Mouse (Mus musculus) liver, embryonic 13.5 days (tissue): ENCODE measurements around the gene Thbd. TPM values are rescaled to one million over a fixed set of nuclear protein-coding genes. Genes with fewer than 3 reads are reported as not detected.
A peak's percentile ranks its signal among the peaks of the same experiment; 100 is the strongest.

ENCODE experiments used
- ATAC-seq: fragments of 200-750 bp; cut with Nextera tagmentation; 2 replicates; pipeline ENCODE4 v1.8.0; 2017; ENCODE audit warnings: low read depth, mild to moderate bottlenecking, moderate number of reproducible peaks, moderate library complexity
- DNase-seq: peaks from one replicate; pipeline ENCODE4 v3.0.0; 2022
- H3K27ac ChIP-seq: fragments of 300-500 bp; sonication (generic); 2 replicates; pipeline ENCODE4 v1.5.1; 2015; ENCODE audit warnings: moderate library complexity, mild to moderate bottlenecking, inconsistent platforms
- H3K27me3 ChIP-seq: fragments of 300-500 bp; sonication (generic); 2 replicates; pipeline ENCODE4 v1.6.1; 2015; ENCODE audit warnings: mild to moderate bottlenecking, inconsistent platforms
- H3K36me3 ChIP-seq: fragments of 300-500 bp; sonication (generic); 2 replicates; pipeline ENCODE4 v1.6.1; 2015; ENCODE audit warnings: mild to moderate bottlenecking, inconsistent platforms
- H3K4me1 ChIP-seq: fragments of 300-500 bp; sonication (generic); replicated peaks from 2 replicates; pipeline ENCODE4 v1.6.1; 2015; ENCODE audit warnings: inconsistent platforms
- H3K4me2 ChIP-seq: fragments of 300-500 bp; sonication (generic); 2 replicates; pipeline ENCODE4 v1.6.1; 2015; ENCODE audit warnings: inconsistent platforms, mild to moderate bottlenecking, moderate library complexity
- H3K4me3 ChIP-seq: fragments of 300-500 bp; sonication (generic); replicated peaks from 2 replicates; pipeline ENCODE4 v1.5.1; 2015; ENCODE audit warnings: mild to moderate bottlenecking, inconsistent platforms
- H3K9ac ChIP-seq: fragments of 300-500 bp; sonication (generic); 2 replicates; pipeline ENCODE4 v1.6.1; 2015; ENCODE audit warnings: mild to moderate bottlenecking, inconsistent platforms
- H3K9me3 ChIP-seq: fragments of 300-500 bp; sonication (generic); replicated peaks from 2 replicates; pipeline ENCODE4 v1.6.1; 2016; ENCODE audit warnings: inconsistent platforms
- WGBS: fragments of 180-500 bp; shearing (Covaris S2); methylation state at CpG from one replicate; pipeline ENCODE4 v1.1.7; 2015; ENCODE audit not compliant: insufficient replicate concordance; 5-methylcytosine and 5-hydroxymethylcytosine counted together
- polyA plus RNA-seq: library from polyadenylated mRNA; unstranded; fragments of >200 nt; fragmentation: Nextera tagmentation; extraction: Ambion mirVana; gene quantifications from 2 replicates; pipeline ENCODE4 v1.2.1, GENCODE M21; 2015

Thbd gene
- polyA plus RNA-seq, 1 experiment from 2014 or later = 1.3 TPM

- DNase-seq = no peak
- 0 out of 2 replicates have a peak, but pooled peaks cover 3% of the 10 kb centered on the region for H3K4me1 ChIP-seq
- no peak overlapping the region for H3K4me2 ChIP-seq
- H3K36me3 ChIP-seq = no peaks in the 10 kb centered on the region
- H3K4me3 ChIP-seq = no peak overlapping the region
- no peaks in the 10 kb centered on the region for H3K9me3 ChIP-seq
- H3K27ac ChIP-seq = no peak overlapping the region
- WGBS = 72% methylated on average over 1 of the region's 1 CpGs
- no peak overlapping the region for H3K9ac ChIP-seq
- peaks cover 36% of the 10 kb centered on the region for H3K27me3 ChIP-seq
- ATAC-seq = no peak
Observed at GRCm38 (mm10) chr2:148397784-148398100, 10.2 kb downstream of the Thbd start.

DNA sequence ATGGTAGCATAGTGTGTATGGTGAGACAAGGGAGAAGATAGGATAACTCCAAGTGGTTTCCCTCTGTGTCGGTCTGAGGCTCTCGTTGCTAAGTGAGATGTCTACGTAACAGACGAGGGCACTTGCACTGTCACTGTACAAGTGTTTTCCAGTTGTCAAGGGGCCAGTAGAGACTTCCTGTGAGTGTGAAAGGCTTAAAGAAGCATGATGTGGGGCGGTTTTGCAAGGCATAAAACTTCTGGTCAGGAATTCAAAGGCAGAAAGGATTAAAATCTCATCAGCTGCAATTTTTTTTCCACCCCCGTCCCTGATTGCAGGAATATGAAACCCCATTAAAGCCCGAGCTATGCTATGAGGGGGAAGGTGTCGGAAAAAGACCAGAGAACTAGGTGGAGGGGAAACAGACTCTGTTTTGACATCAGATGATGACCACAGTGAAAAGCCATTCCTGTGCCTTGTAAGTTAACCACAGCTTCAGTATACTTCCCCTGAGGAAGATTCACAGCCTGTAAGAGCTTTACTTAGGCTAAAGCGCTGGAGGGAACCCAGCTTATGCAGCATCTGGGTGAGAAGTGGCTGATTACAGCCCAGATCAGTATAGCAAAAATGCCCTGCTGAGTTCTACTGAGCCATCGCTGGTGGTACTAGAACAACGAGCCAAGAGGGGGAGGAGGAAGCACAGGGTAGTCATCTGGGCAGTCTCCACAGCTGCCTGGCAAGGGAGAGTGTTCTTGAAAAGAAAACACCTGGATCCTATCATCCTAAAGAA, 10.8 kb downstream of the Thbd start:
- H3K4me2 ChIP-seq = no peak overlapping the region

GRCm38 (mm10) chr2:148396209-148396608, 11.8 kb downstream of the Thbd start:
- DNase-seq (no peak), ATAC-seq (no peak)
- Histone ChIP-seq H3K4me1 (0 out of 2 replicates have a peak, but pooled peaks cover 3% of the 10 kb centered on the region), H3K9ac (no peak overlapping the region), H3K27me3 (peaks cover 36% of the 10 kb centered on the region), H3K9me3 (no peaks in the 10 kb centered on the region), H3K36me3 (no peaks in the 10 kb centered on the region), H3K27ac (no peak overlapping the region), H3K4me3 (no peak overlapping the region), H3K4me2 (no peak overlapping the region)
- WGBS = 57% methylated on average over 10 of the region's 10 CpGs

More for the DNA sequence above, 10.8 kb downstream of the Thbd start:
- ATAC-seq (no peak), DNase-seq (no peak)
- peaks cover 36% of the 10 kb centered on the region for H3K27me3 ChIP-seq
- 20% methylated on average over 11 of the region's 11 CpGs for WGBS
- H3K4me1 ChIP-seq = 0 out of 2 replicates have a peak, but pooled peaks cover 3% of the 10 kb centered on the region
- H3K9me3 ChIP-seq = no peaks in the 10 kb centered on the region
- no peak overlapping the region for H3K9ac ChIP-seq
- H3K4me3 ChIP-seq = no peak overlapping the region
- H3K36me3 ChIP-seq = no peaks in the 10 kb centered on the region
- H3K27ac ChIP-seq = no peak overlapping the region

DNA sequence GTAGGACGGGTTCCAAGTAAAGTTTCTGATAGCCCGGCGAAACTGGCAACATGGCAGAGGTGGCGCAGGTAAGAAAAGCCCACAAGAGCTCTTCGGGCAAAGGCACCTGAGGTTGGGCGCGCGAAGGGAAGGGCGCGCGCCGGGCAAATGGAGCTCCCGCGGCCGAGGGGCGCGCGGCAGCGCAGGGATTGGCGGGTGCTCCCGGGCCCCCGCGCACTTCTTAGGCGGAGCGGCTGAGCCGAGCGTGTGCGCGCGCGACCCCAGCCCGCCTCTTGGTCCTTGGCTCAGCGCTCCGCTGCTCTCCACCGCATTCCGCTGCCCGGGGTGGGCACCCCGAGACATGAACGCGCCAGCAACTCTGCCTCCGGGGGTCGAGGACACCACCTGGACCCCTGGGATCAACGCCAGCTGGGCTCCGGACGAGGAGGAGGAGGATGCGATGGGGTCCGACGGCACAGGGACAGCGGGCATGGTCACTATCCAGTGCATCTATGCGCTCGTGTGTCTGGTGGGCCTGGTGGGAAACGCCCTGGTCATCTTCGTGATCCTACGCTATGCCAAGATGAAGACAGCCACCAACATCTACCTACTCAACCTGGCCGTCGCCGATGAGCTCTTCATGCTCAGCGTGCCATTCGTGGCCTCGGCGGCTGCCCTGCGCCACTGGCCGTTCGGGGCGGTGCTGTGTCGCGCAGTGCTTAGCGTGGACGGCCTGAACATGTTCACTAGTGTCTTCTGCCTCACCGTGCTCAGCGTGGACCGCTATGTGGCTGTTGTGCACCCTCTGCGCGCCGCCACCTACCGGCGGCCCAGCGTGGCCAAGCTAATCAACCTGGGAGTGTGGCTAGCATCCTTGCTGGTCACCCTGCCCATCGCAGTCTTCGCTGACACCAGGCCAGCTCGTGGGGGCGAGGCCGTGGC, 12.6 kb downstream of the Thbd start, which contains the start of gene Sstr4:
Gene Sstr4, plus strand, starts transcription at position 214 of the 921 bp plus-strand sequence.
- H3K4me3 ChIP-seq = peak within 1 kb of the TSS; percentile 41
- 6% methylated on average over 83 of the region's 83 CpGs for WGBS
- 0 out of 2 replicates have a peak, but pooled peaks cover 3% of the 10 kb centered on the region for H3K4me1 ChIP-seq
- ATAC-seq (no peak), DNase-seq (no peak)
- no peak within 1 kb of the TSS for H3K27ac ChIP-seq
- no peak within 1 kb of the TSS for H3K9ac ChIP-seq
- H3K4me2 ChIP-seq = peak within 1 kb of the TSS; percentile 60
- H3K9me3 ChIP-seq = no peaks in the 10 kb centered on the region
- no peaks in the 10 kb centered on the region for H3K36me3 ChIP-seq
- H3K27me3 ChIP-seq = peaks cover 36% of the 10 kb centered on the region

GRCm38 (mm10) chr2:148393846-148394245, 14.1 kb downstream of the Thbd start:
- DNase-seq = no peak
- no peak overlapping the region for H3K4me2 ChIP-seq
- no peak overlapping the region for H3K27ac ChIP-seq
- H3K4me1 ChIP-seq = 0 out of 2 replicates have a peak, but pooled peaks cover 3% of the 10 kb centered on the region
- H3K36me3 ChIP-seq = no peaks in the 10 kb centered on the region
- H3K4me3 ChIP-seq = no peak overlapping the region
- no peaks in the 10 kb centered on the region for H3K9me3 ChIP-seq
- H3K9ac ChIP-seq = no peak overlapping the region
- ATAC-seq = no peak
- peaks cover 36% of the 10 kb centered on the region for H3K27me3 ChIP-seq

GRCm38 (mm10) chr2:148393149-148393548, 14.8 kb downstream of the Thbd start:
- no peak for ATAC-seq

GRCm38 (mm10) chr2:148387652-148388581, 20.1 kb downstream of the Thbd start:
- ATAC-seq = no peak
- DNase-seq = no peak
- Histone ChIP-seq H3K4me3 (no peak overlapping the region), H3K36me3 (no peaks in the 10 kb centered on the region), H3K4me1 (no peaks in the 10 kb centered on the region), H3K27me3 (no peaks in the 10 kb centered on the region), H3K27ac (no peak overlapping the region), H3K4me2 (no peak overlapping the region), H3K9me3 (no peaks in the 10 kb centered on the region), H3K9ac (no peak overlapping the region)
- WGBS = 56% methylated on average over 6 of the region's 6 CpGs

More at GRCm38 (mm10) chr2:148393149-148393548, 14.8 kb downstream of the Thbd start:
- no peaks in the 10 kb centered on the region for H3K36me3 ChIP-seq
- DNase-seq = no peak
- no peaks in the 10 kb centered on the region for H3K9me3 ChIP-seq
- WGBS = 8% methylated on average over 1 of the region's 1 CpGs
- 0 out of 2 replicates have a peak, but pooled peaks cover 3% of the 10 kb centered on the region for H3K4me1 ChIP-seq
- no peak overlapping the region for H3K4me2 ChIP-seq
- H3K27ac ChIP-seq = no peak overlapping the region
- no peak overlapping the region for H3K9ac ChIP-seq
- H3K27me3 ChIP-seq = peaks cover 34% of the 10 kb centered on the region
- no peak overlapping the region for H3K4me3 ChIP-seq

GRCm38 (mm10) chr2:148386927-148387326, 21.1 kb downstream of the Thbd start:
- ATAC-seq (no peak), DNase-seq (no peak)
- H3K27ac ChIP-seq = no peak overlapping the region
- no peak overlapping the region for H3K4me3 ChIP-seq
- H3K36me3 ChIP-seq = no peaks in the 10 kb centered on the region
- 74% methylated on average over 2 of the region's 2 CpGs for WGBS
- no peaks in the 10 kb centered on the region for H3K9me3 ChIP-seq
- no peaks in the 10 kb centered on the region for H3K4me1 ChIP-seq
- no peak overlapping the region for H3K4me2 ChIP-seq
- no peak overlapping the region for H3K9ac ChIP-seq
- no peaks in the 10 kb centered on the region for H3K27me3 ChIP-seq

- no peaks in the 10 kb centered on the region for H3K9me3 ChIP-seq
- no peak for ATAC-seq
- no peak overlapping the region for H3K9ac ChIP-seq
- H3K4me2 ChIP-seq = no peak overlapping the region
- no peak overlapping the region for H3K27ac ChIP-seq
- H3K27me3 ChIP-seq = no peaks in the 10 kb centered on the region
- H3K4me1 ChIP-seq = no peaks in the 10 kb centered on the region
- no peaks in the 10 kb centered on the region for H3K36me3 ChIP-seq
- 80% methylated on average over 3 of the region's 3 CpGs for WGBS
- DNase-seq = no peak
- H3K4me3 ChIP-seq = no peak overlapping the region
Observed at GRCm38 (mm10) chr2:148386476-148386875, 21.5 kb downstream of the Thbd start.

DNA sequence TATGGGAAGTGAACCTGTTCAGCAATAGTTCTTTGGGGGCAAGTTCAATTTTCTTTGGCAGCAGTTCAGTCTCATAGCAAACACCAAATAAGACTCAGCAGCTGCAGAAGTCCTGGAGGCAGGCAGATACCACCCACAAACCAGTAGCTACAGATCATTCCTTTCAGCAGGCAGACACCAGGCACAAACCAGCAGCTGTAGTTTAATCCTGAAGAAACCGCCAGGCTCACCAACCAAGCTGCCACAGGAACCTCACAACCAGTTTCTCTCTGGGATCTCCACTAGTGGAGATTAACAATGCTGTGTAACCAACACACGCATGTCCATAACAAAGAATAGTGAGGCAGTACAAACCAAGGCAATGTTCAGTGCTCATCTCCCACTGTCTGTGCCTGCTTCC, 26.9 kb downstream of the Thbd start:
- DNase-seq (no peak), ATAC-seq (no peak)
- no peak overlapping the region for H3K4me2 ChIP-seq
- no peak overlapping the region for H3K9ac ChIP-seq
- no peaks in the 10 kb centered on the region for H3K36me3 ChIP-seq
- WGBS = 60% methylated on average over 2 of the region's 2 CpGs
- H3K27me3 ChIP-seq = no peaks in the 10 kb centered on the region
- no peak overlapping the region for H3K4me3 ChIP-seq
- no peak overlapping the region for H3K27ac ChIP-seq
- H3K9me3 ChIP-seq = no peaks in the 10 kb centered on the region
- H3K4me1 ChIP-seq = no peaks in the 10 kb centered on the region
